ENCODE assay signal across 8 mouse cellular contexts in genomic region chr6:30896986-30897327, GRCm38 (mm10). TPM values are rescaled to one million over a fixed set of nuclear protein-coding genes. Genes with fewer than 3 reads are reported as not detected.
DNase-seq lines count a peak whose midpoint lies in the region; ATAC-seq and TF ChIP-seq lines count a peak whose summit lies in the region.

No protein-coding gene starts in this region.

- H3K27me3 ChIP-seq in heart, embryonic 11.5 days (ENCODE audit: control insufficient read depth, insufficient read depth, low read length): no peaks in the 10 kb centered on the region
- no peaks in the 10 kb centered on the region for H3K27me3 ChIP-seq in E14TG2a.4 (ENCODE audit: insufficient read depth, low read length)
- H3K27me3 ChIP-seq in forebrain, embryonic 13.5 days: no peaks in the 10 kb centered on the region
- H3K27me3 ChIP-seq in liver, embryonic 13.5 days: no peaks in the 10 kb centered on the region

- no peak for TF ChIP-seq CTCF in E14TG2a.4 (conservative IDR thresholded peaks at IDR 0.05; ENCODE audit: low read length)

- H3K27ac ChIP-seq in heart, embryonic 11.5 days (ENCODE audit: low read depth, low read length): peak overlapping the region; percentile 85
- H3K27ac ChIP-seq in forebrain, embryonic 13.5 days: peak overlapping the region; percentile 98
- H3K27ac ChIP-seq in liver, embryonic 13.5 days: peak overlapping the region; percentile 68

- peak overlapping the region; percentile 78 for H3K4me2 ChIP-seq in heart, embryonic 11.5 days
- H3K4me2 ChIP-seq in forebrain, embryonic 13.5 days: peak overlapping the region; percentile 62
- peak overlapping the region; percentile 82 for H3K4me2 ChIP-seq in liver, embryonic 13.5 days

- peaks cover 9% of the 10 kb centered on the region; the same call in 1 of the 2 replicates for H3K4me1 ChIP-seq in heart, embryonic 11.5 days (ENCODE audit: control insufficient read depth, insufficient read depth, low read length)
- peaks cover 16% of the 10 kb centered on the region for H3K4me1 ChIP-seq in E14TG2a.4 (replicated peaks; ENCODE audit: low read depth, low read length)
- peaks cover 13% of the 10 kb centered on the region for H3K4me1 ChIP-seq in forebrain, embryonic 13.5 days
- H3K4me1 ChIP-seq in liver, embryonic 13.5 days (replicated peaks): peaks cover 26% of the 10 kb centered on the region

- DNase-seq in heart, adult 18-20 months: no peak
- no peak for DNase-seq in liver, embryonic 13.5 days
- DNase-seq in gastrocnemius, postnatal 36 days: no peak
- DNase-seq in urinary bladder, postnatal 14 days (ENCODE audit: low spot score): no peak
- no peak for DNase-seq in left cerebral cortex, adult 11 months (ENCODE audit: low spot score)

- H3K9ac ChIP-seq in heart, embryonic 11.5 days (ENCODE audit: low read depth, low read length): peak overlapping the region; percentile 71
- H3K9ac ChIP-seq in forebrain, embryonic 13.5 days: peak overlapping the region; percentile 86
- peak overlapping the region; percentile 51 for H3K9ac ChIP-seq in liver, embryonic 13.5 days

- H3K9me3 ChIP-seq in heart, embryonic 11.5 days (replicated peaks; ENCODE audit: control insufficient read depth, low read length): no peaks in the 10 kb centered on the region
- H3K9me3 ChIP-seq in E14TG2a.4 (ENCODE audit: low read length): no peaks in the 10 kb centered on the region
- no peaks in the 10 kb centered on the region for H3K9me3 ChIP-seq in forebrain, embryonic 13.5 days (replicated peaks)
- H3K9me3 ChIP-seq in liver, embryonic 13.5 days (replicated peaks): no peaks in the 10 kb centered on the region

- H3K4me3 ChIP-seq in heart, embryonic 11.5 days (ENCODE audit: low read depth, low read length): peak overlapping the region; percentile 66
- peak overlapping the region; percentile 87 for H3K4me3 ChIP-seq in E14TG2a.4 (replicated peaks; ENCODE audit: low read length)
- peak overlapping the region; percentile 67 for H3K4me3 ChIP-seq in forebrain, embryonic 13.5 days
- peak overlapping the region; percentile 88 for H3K4me3 ChIP-seq in liver, embryonic 13.5 days (replicated peaks)

- no peaks in the 10 kb centered on the region for H3K36me3 ChIP-seq in heart, embryonic 11.5 days (ENCODE audit: control insufficient read depth, insufficient read depth, low read length)
- no peaks in the 10 kb centered on the region for H3K36me3 ChIP-seq in E14TG2a.4 (ENCODE audit: insufficient read depth, low read length)
- H3K36me3 ChIP-seq in forebrain, embryonic 13.5 days (ENCODE audit: poor library complexity, severe bottlenecking): 0 out of 2 replicates have a peak, but pooled peaks cover 4% of the 10 kb centered on the region
- H3K36me3 ChIP-seq in liver, embryonic 13.5 days: no peaks in the 10 kb centered on the region

- no peak for ATAC-seq in heart, embryonic 11.5 days (replicated peaks; ENCODE audit: insufficient number of reproducible peaks, low FRiP score, low TSS enrichment)
- ATAC-seq in forebrain, embryonic 13.5 days: no peak
- ATAC-seq in liver, embryonic 13.5 days (ENCODE audit: low read depth): no peak; the same call in 1 of the 2 replicates

- intact Hi-C loops in gastrocnemius, postnatal 36 days (cut with DNase I): no loop called here

- WGBS in heart, embryonic 11.5 days (ENCODE audit: insufficient replicate concordance): 15% methylated on average over 8 of the region's 8 CpGs
- 19% methylated on average over 8 of the region's 8 CpGs for WGBS in forebrain, embryonic 13.5 days
- 23% methylated on average over 8 of the region's 8 CpGs for WGBS in liver, embryonic 13.5 days (ENCODE audit: insufficient replicate concordance)

RNA-seq across cellular contexts. Expression of gene Copg2, which starts 0.4 kb away (rescaled TPM):
- polyA plus RNA-seq in heart, embryonic 11.5 days (2014; fragmentation: Nextera tagmentation; extraction: Ambion mirVana): 34.1 and 34.5 TPM in 2 replicates
- total RNA-seq in heart, adult 18-20 months (2021): 10 to 100 TPM; 36.9 to 41.8 TPM
- 28.9 and 32.5 TPM in 2 replicates for polyA plus RNA-seq in forebrain, embryonic 13.5 days (2015; fragmentation: Nextera tagmentation; extraction: Ambion mirVana)
- 6.6 and 9.1 TPM in 2 replicates for polyA plus RNA-seq in liver, embryonic 13.5 days (2015; fragmentation: Nextera tagmentation; extraction: Ambion mirVana)
- total RNA-seq in gastrocnemius, postnatal 36 days (2021): 10 to 100 TPM; 13.8 to 14.1 TPM

RNA-seq across cellular contexts. Expression of gene Tsga13, which starts 18.4 kb away (rescaled TPM):
- 0.23 TPM in 1 of 2 replicates, not detected in the other for polyA plus RNA-seq in heart, embryonic 11.5 days (2014; fragmentation: Nextera tagmentation; extraction: Ambion mirVana)
- not detected for total RNA-seq in heart, adult 18-20 months (2021)
- polyA plus RNA-seq in forebrain, embryonic 13.5 days (2015; fragmentation: Nextera tagmentation; extraction: Ambion mirVana): 0.19 and 0.58 TPM in 2 replicates
- not detected in 2 replicates for polyA plus RNA-seq in liver, embryonic 13.5 days (2015; fragmentation: Nextera tagmentation; extraction: Ambion mirVana)
- total RNA-seq in gastrocnemius, postnatal 36 days (2021): not detected
